Mouse (Mus musculus): ENCODE data around the gene Pak1. TPM values are rescaled to one million over a fixed set of nuclear protein-coding genes. Genes with fewer than 3 reads are reported as not detected.

Gene Pak1
- polyA plus RNA-seq, 1 experiment from 2014 or later: 8.5 TPM

Other genes with a start within 250 kb of the Pak1 start
- 17.4 and 17.6 TPM in 2 replicates for gene Aamdc, start 209.0 kb upstream of the Pak1 start, polyA plus RNA-seq (2016; fragmentation: Nextera tagmentation; extraction: Ambion mirVana)
- 8.1 and 10.7 TPM in 2 replicates for gene Rsf1, start 208.7 kb upstream of the Pak1 start, polyA plus RNA-seq (2016; fragmentation: Nextera tagmentation; extraction: Ambion mirVana)
- 120 and 129 TPM in 2 replicates for gene Clns1a, start 91.9 kb upstream of the Pak1 start, polyA plus RNA-seq (2016; fragmentation: Nextera tagmentation; extraction: Ambion mirVana)
- gene Aqp11, start 50.3 kb upstream of the Pak1 start, polyA plus RNA-seq (2016; fragmentation: Nextera tagmentation; extraction: Ambion mirVana): 12.1 and 12.8 TPM in 2 replicates
- gene Gdpd4, start 131.4 kb downstream of the Pak1 start, polyA plus RNA-seq (2016; fragmentation: Nextera tagmentation; extraction: Ambion mirVana): not detected in 2 replicates